Mouse (Mus musculus) left cerebral cortex, adult 11 months (tissue): ENCODE measurements at regions not wholly inside any gene's neighbourhood (a gene's known extent, or its start where the extent isn't known, plus 50 kb on each side); places are given as distances from the start of the nearest gene placed in this dataset.

Source experiments
- DNase-seq: peaks from one replicate; pipeline ENCODE4 v3.0.0; 2022; ENCODE audit warnings: low spot score

DNA sequence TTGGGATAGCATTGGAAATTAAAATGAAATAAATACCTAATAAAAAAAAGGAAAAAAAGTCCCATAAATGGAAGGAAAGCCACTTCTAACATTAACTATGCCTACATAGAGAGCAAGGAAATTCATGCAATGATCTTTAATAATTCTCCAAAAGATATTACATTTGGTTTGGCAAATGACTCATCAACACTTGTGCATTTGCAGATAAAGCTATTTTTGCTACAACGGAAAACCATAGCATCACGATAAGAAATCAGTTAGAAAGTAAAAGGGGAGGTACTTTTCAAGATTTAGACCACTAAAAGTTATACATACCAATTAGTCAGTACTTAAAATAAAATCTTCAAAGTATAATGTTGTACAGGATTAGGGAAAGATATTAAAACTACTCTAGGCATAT, 109.4 kb upstream of the Tom1l1 start:
- no peak for DNase-seq

DNA sequence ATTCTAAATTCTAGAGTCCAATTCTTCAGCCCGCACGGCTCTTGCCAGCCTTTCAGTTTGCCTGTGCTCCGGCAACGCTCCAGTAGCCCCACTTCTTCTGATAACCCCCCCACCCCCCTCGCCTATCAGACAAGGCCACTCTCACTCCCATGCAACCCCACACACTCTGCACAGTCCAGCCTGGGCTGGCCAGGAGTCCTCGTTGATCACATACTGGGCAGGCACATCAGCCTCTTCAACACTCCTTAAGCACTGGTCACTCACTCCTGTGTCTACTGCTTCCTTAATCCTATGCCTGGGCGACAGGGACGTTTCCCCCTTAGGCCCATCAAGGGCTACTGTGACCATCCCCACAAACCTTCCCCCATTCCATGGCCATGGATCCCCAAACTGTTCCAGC, 95.4 kb upstream of the Tom1l1 start:
- no peak for DNase-seq

DNA sequence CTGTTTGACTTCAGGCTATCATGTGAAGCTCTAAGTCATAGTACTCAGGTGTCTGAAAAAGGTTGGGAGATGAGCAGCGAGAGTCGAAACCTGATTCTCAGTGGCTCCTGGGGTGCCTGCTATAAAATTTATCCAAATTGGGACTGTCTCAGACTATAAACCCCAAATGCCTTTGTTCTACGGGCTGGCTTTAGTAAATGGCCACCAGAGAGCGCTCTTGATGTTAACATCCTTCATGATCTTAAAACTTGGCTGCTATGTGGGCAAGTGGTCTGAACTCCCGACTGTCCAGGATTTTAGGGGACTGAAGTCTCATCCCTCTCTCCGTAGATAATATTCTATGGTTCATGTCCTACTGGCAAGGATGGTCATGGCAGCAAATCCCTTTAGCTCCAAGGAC, 94.8 kb upstream of the Tom1l1 start:
- DNase-seq, result peak; percentile 7

DNA sequence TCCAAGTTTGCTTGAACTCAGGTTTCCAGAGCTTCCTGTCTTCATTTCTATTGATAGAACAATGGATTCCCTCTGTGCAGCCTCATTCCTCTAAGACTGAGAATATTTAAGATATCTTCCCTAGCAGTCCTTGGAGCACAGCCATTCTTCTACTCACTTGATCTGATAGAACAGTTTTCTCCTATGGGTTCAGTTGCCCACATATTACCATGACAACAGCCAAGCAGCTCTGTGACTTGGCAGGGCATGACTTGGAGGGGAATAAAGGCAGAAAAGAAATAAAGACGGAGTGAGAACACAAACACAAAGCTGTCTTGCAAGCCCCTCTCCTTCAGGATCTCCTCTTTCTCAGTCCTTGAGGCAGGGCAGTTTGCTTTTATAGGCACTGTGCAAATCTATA, 87.6 kb upstream of the Tom1l1 start:
- no peak for DNase-seq

DNA sequence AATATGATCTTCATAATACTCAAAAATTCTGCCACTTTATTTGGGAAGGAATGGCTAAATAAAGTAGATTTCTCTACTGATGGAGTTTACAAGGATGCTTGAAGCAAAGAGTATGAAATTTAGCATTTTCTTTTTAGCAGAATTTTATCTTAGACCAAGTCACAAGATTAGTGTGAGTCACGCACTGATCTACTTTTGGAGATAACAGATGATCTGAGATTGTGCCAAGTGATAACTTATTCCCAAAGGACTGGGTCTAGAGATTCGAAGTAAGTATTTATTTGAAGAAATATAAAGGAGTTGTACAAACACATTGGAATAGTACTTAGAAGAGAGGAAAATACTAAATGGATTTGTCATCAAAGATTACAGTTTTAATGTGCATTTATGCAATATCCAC, 67.8 kb upstream of the Tom1l1 start:
- DNase-seq, result peak; percentile 12

DNA sequence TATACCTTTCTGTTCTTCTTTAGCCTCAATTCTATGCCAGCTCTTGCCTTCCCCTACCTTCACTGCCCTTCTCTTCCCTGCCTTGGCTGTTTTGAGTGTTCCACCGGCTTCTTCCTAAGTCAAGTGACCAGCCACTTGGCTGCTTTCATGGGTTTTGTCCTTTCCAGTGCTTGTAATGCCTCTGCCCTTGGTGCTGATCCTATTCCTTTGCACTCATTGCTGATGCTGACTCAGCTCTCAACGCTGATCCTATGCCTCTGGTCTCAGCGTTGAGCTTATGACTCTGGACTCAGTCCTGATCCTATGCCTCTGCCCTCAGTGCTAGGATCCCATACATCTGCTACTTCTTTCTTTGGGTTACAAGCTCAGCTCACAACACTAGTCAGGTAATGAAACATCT, 60.3 kb upstream of the Tom1l1 start:
- DNase-seq, result no peak

DNA sequence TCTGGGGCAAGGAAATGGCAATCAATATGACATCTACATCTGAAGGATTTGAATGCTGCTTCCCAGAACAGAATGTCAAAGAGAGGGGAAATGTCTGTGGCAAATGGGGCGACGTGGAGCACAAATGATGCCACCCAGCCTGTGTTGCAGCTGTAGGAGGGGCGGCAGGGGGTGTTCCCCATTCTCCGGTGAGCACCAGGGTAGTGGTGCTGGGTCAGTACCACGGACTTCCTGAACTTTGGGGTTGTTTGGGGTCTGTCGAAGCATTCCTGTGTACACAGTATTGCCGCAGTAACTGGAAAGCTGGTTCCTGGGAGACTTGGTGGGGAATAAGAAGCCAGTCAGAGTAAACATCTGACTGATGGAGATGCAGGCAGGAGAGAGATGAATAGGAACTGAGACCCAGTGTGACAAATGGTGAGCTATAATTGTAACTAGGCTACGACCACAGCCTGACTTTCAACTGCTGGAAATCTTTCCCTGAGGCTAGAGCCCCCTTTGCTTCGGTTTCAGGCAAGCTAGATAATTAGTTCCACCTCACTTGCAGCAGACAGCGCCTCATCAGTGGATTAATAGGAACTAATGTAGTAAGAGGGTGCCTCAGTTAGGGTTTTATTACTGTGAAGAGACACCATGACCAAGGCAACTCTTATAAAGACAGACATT, 53.9 kb upstream of the Tom1l1 start:
- DNase-seq, result no peak

DNA sequence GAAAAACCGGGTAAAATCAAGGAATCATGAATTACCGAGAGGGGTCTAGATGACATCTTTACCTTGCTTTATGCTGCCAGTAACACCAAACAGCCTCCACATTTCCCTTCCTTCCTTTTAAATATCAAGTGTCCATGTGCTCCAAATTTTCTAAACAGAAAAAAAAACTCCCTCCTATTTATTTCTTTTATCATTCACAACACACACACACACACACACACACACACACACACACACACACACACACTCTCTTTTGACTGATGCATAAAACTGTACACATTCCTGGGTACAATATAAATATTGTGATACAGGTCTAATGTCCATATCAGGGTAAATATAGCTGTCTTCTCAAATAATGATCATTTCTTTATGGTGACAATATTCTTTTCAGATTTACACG, 51.3 kb upstream of the Tom1l1 start:
- DNase-seq, result no peak

DNA sequence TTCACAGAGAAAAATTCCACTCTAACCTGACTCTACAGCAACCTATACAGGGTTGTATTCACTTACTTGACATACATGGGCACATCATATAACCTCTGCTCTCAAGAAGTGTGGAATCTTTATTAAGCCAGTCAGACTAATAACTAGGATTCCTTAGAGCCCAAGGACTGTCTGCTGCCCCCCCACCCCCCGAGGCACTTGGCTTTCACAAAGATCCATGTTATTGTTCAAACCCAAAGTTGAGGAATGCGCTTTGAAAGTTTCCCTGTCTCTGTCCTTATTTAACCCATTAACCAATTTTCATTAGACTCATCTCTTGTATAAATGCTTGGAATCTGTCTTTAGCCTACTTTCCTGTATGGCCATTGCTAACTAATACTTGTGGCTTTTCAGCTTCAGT, 50.6 kb upstream of the Tom1l1 start:
- DNase-seq, result no peak
